Mouse (Mus musculus) liver, postnatal 0 days (tissue): ENCODE results near the gene Nostrin. TPM values are rescaled to one million over a fixed set of nuclear protein-coding genes. Genes with fewer than 3 reads are reported as not detected.

Experiments used
- ATAC-seq: fragments of 200-750 bp; cut with Nextera tagmentation; 2 replicates; pipeline ENCODE4 v1.8.0; 2017; ENCODE audit warnings: mild to moderate bottlenecking, moderate library complexity
- DNase-seq: peaks from one replicate; pipeline ENCODE4 v3.0.0-alpha.2; 2016
- H3K27ac ChIP-seq: fragments of 300-500 bp; sonication (generic); 2 replicates; pipeline ENCODE4 v1.5.1; 2014; ENCODE audit warnings: antibody characterized with exemption, moderate library complexity, mild to moderate bottlenecking, low read depth
- H3K27me3 ChIP-seq: fragments of 300-500 bp; sonication (generic); 2 replicates; pipeline ENCODE4 v1.6.1; 2014; ENCODE audit warnings: low read length, control low read depth, mixed read lengths; ENCODE audit not compliant: insufficient read depth
- H3K36me3 ChIP-seq: fragments of 300-500 bp; sonication (generic); replicated peaks from 2 replicates; pipeline ENCODE4 v1.6.1; 2014; ENCODE audit warnings: mild to moderate bottlenecking, control low read depth, low read length, moderate library complexity, mixed read lengths; ENCODE audit not compliant: insufficient read depth
- H3K4me1 ChIP-seq: fragments of 300-500 bp; sonication (generic); 2 replicates; pipeline ENCODE4 v1.6.1; 2014; ENCODE audit warnings: antibody characterized with exemption, mild to moderate bottlenecking, control low read depth; ENCODE audit not compliant: insufficient read depth
- H3K4me2 ChIP-seq: fragments of 300-500 bp; sonication (generic); 2 replicates; pipeline ENCODE4 v1.6.1; 2014; ENCODE audit warnings: low read depth, mild to moderate bottlenecking, low read length, moderate library complexity, mixed read lengths
- H3K4me3 ChIP-seq: fragments of 300-500 bp; sonication (generic); 2 replicates; pipeline ENCODE4 v1.5.1; 2014; ENCODE audit warnings: low read depth, low read length
- H3K9ac ChIP-seq: fragments of 300-500 bp; sonication (generic); replicated peaks from 2 replicates; pipeline ENCODE4 v1.6.1; 2014; ENCODE audit warnings: mild to moderate bottlenecking, moderate library complexity
- H3K9me3 ChIP-seq: fragments of 300-500 bp; sonication (generic); 2 replicates; pipeline ENCODE4 v1.6.1; 2016; ENCODE audit warnings: mild to moderate bottlenecking, control low read depth, low read length, mixed read lengths
- CTCF ChIP-seq: sonication (generic); IDR thresholded peaks from 2 replicates; pipeline ENCODE4 v1.5.1; 2016; ENCODE audit warnings: antibody characterized with exemption, low read depth
- EP300 ChIP-seq: IDR thresholded peaks from 2 replicates; pipeline ENCODE4 v1.6.1; 2016; ENCODE audit warnings: antibody characterized with exemption, low read depth, mild to moderate bottlenecking
- WGBS: fragments of 180-500 bp; shearing (Covaris S2); extraction: QIAGEN DNeasy Blood & Tissue Kit; methylation state at CpG from one replicate; pipeline ENCODE4 v1.1.7; 2014; ENCODE audit not compliant: insufficient replicate concordance; 5-methylcytosine and 5-hydroxymethylcytosine counted together
- polyA plus RNA-seq: library from polyadenylated mRNA; unstranded; fragments of >200 nt; fragmentation: Nextera tagmentation; extraction: Ambion mirVana; gene quantifications from 2 replicates; pipeline ENCODE4 v1.2.1, GENCODE M21; 2015

Gene Nostrin
- polyA plus RNA-seq, 1 experiment from 2014 or later = 10.9 TPM

DNA sequence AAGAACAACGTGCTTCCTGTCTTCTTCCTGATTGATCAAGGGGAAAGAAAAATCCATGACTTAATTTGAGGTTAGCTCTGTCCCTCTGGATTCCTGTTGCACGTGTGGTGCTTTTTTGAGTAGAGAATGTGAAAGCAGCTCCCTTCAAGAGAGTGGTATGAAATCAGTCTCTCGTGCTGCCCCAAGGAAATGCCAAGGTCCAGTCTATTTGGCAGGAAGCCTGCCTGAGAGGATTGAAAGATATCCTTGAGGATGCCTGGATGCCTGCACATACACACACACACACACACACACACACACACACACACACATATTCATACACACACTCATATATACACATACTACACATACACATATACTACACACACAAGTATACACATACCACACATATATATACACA is 13.1 kb downstream of the Nostrin start:
- DNase-seq = no peak
- Histone ChIP-seq H3K4me1 (no peaks in the 10 kb centered on the region), H3K9ac (no peak overlapping the region), H3K27me3 (no peaks in the 10 kb centered on the region), H3K27ac (no peak overlapping the region), H3K36me3 (0 out of 2 replicates have a peak, but pooled peaks cover 3% of the 10 kb centered on the region), H3K9me3 (no peaks in the 10 kb centered on the region), H3K4me2 (no peak overlapping the region), H3K4me3 (no peak overlapping the region)
- TF ChIP-seq CTCF (no peak), EP300 (no peak)
- no peak for ATAC-seq
- WGBS = 49% methylated on average over 3 of the region's 3 CpGs

DNA sequence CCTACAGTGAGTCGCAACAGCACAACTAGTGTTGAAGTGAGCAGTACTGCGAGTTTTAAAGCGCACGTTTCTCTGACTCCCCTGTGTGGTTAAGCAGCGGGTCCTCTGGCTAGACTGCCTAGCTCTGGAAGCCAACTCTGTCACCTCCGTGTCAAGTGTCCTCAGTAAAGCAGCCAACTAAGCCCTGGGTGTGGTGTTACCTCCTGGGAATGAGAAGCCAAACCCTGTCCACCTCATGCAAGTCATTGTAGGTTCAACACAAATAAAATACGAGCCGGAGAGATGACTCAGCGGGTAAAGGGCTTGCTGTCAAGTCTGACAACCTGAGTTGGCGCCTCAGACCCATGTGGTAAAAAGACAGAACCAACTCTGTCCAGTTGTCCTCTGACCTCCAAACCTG is 13.6 kb downstream of the Nostrin start:
- no peaks in the 10 kb centered on the region for H3K9me3 ChIP-seq
- ATAC-seq (no peak), DNase-seq (no peak)
- H3K27ac ChIP-seq = no peak overlapping the region
- H3K4me3 ChIP-seq = no peak overlapping the region
- no peak overlapping the region for H3K4me2 ChIP-seq
- no peaks in the 10 kb centered on the region for H3K4me1 ChIP-seq
- 77% methylated on average over 10 of the region's 10 CpGs for WGBS
- no peaks in the 10 kb centered on the region for H3K27me3 ChIP-seq
- TF ChIP-seq CTCF = no peak
- TF ChIP-seq EP300 = no peak
- H3K36me3 ChIP-seq = peaks cover 3% of the 10 kb centered on the region; the same call in 1 of the 2 replicates
- H3K9ac ChIP-seq = no peak overlapping the region

DNA sequence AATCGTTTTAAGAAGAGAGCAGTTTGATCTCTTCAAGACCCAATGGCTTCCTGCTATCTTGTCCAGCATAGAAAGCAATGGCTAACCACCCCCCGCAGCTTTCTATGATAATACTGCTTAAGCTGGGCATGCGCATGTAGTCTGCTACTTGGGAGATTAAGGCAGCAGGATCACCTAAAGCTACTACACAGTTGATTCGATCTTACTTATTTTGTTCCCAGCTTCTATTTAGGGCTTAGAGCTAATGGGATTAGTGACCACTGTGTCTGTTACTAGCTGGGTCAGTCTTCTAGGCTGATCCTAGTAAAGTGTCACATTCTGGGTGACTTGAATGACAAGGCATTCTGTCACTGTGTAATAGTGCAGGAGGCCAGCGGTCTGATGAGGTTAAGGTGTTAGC is 15.2 kb downstream of the Nostrin start:
- Histone ChIP-seq H3K27me3 (no peaks in the 10 kb centered on the region), H3K4me3 (no peak overlapping the region), H3K4me1 (no peaks in the 10 kb centered on the region), H3K9me3 (no peaks in the 10 kb centered on the region), H3K4me2 (no peak overlapping the region), H3K36me3 (peaks cover 3% of the 10 kb centered on the region; the same call in 1 of the 2 replicates), H3K27ac (no peak overlapping the region), H3K9ac (no peak overlapping the region)
- TF ChIP-seq EP300 (no peak), CTCF (no peak)
- DNase-seq = no peak
- 74% methylated on average over 5 of the region's 5 CpGs for WGBS
- ATAC-seq = no peak

DNA sequence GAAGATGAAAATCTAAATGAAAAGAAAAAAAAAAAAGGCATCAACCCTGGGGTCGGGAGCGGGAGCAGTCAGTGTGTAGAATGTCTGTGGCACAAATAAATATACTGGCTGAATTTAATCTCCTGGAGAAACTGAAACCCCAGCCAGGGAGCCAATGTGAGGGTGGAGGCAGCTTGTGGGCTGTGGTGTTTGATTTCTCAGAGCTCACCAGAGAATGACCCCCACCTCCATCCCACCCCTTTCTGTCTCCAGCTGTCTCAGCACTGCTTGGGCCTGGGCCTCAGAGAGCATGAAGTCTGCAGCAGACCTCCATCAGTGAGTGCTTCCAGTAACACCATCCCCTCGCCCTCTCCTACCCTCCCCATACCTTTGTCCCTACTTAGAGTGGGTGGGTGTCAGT is 20.3 kb downstream of the Nostrin start:
- Histone ChIP-seq H3K9me3 (no peaks in the 10 kb centered on the region), H3K4me1 (peaks cover 7% of the 10 kb centered on the region), H3K4me2 (no peak overlapping the region), H3K36me3 (peaks cover 3% of the 10 kb centered on the region; the same call in 1 of the 2 replicates), H3K9ac (no peak overlapping the region), H3K4me3 (no peak overlapping the region), H3K27me3 (no peaks in the 10 kb centered on the region), H3K27ac (no peak overlapping the region)
- TF ChIP-seq CTCF (no peak), EP300 (no peak)
- WGBS = 65% methylated on average over 3 of the region's 3 CpGs
- DNase-seq = no peak
- no peak for ATAC-seq

DNA sequence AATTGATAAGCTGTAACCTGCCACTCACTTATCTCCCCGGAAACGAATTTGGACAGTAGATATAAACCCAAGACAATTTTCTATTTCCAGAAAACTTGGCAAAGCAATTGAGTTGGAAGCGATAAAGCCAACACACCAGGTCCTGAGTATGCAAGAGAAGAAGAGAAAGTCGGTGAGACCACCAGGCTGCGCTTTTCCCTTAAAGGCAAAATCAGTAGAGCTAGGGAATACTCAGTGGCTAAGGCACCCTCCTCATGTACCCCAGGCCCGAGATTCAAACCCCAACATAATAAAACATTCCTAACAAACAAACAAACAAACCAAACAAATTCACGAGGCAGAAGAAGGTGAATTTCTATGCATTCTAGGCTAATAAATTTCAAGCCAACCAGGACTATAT is 20.7 kb downstream of the Nostrin start:
- ATAC-seq = no peak
- Histone ChIP-seq H3K4me2 (no peak overlapping the region), H3K27me3 (no peaks in the 10 kb centered on the region), H3K4me3 (no peak overlapping the region), H3K9ac (no peak overlapping the region), H3K4me1 (peaks cover 7% of the 10 kb centered on the region), H3K27ac (no peak overlapping the region), H3K9me3 (no peaks in the 10 kb centered on the region), H3K36me3 (peaks cover 3% of the 10 kb centered on the region; the same call in 1 of the 2 replicates)
- WGBS = 63% methylated on average over 7 of the region's 7 CpGs
- no peak for TF ChIP-seq EP300
- TF ChIP-seq CTCF = no peak
- DNase-seq = no peak

DNA sequence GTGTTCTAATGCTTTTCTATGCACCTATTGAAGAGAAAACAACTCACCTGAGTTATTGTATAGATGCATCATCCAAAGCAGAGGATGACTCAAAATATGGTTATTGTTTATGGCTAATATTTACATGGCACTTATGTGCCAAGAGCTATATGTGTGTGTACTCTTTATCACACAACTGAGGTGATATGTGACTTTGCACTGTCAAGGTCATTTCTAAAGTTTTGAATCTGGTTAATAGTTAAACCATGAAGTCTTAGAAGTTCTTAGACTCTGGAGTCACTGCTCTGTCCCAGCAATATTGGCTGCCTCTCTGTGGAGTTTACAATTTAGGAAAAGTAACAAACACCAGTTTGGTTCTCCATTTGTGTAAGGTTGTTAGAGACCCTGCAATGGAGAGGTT is 23.3 kb downstream of the Nostrin start:
- Histone ChIP-seq H3K9ac (no peak overlapping the region), H3K4me3 (no peak overlapping the region), H3K27me3 (no peaks in the 10 kb centered on the region), H3K27ac (no peak overlapping the region), H3K4me1 (peaks cover 7% of the 10 kb centered on the region), H3K9me3 (no peaks in the 10 kb centered on the region), H3K4me2 (no peak overlapping the region), H3K36me3 (no peaks in the 10 kb centered on the region; the same call in none of the 2 replicates)
- ATAC-seq (no peak), DNase-seq (no peak)
- TF ChIP-seq CTCF (no peak), EP300 (no peak)
